Comparison of ENCODE assay signal across 32 mouse cellular contexts in genomic region chr2:125736025-125736343, GRCm38 (mm10). TPM values are rescaled to one million over a fixed set of nuclear protein-coding genes. Genes with fewer than 3 reads are reported as not detected.
A peak's percentile ranks its signal among the peaks of the same experiment; 100 is the strongest.
DNase-seq lines count a peak whose midpoint lies in the region; ATAC-seq and TF ChIP-seq lines count a peak whose summit lies in the region.
"Had no signal": no experiment of that assay in that cellular context is flagged by ENCODE, and none has a peak within 500 bp of the region (broad histone marks: within the 10 kb centered on the region; RNA-seq: fewer than 3 reads in every experiment).

No protein-coding gene starts in this region.

- H3K4me2 ChIP-seq in liver, embryonic 15.5 days, result no peak overlapping the region
- H3K4me2 ChIP-seq in midbrain, embryonic 11.5 days, result no peak overlapping the region
- H3K4me2 ChIP-seq: embryonic facial prominence, embryonic 13.5 days; forebrain, embryonic 12.5 days; hindbrain, embryonic 15.5 days; kidney, embryonic 15.5 days; neural tube, embryonic 12.5 days had no signal

- no peaks in the 10 kb centered on the region for H3K9me3 ChIP-seq in liver, embryonic 15.5 days (replicated peaks)
- no peaks in the 10 kb centered on the region for H3K9me3 ChIP-seq in midbrain, embryonic 11.5 days (ENCODE audit: control insufficient read depth, low read length)
- H3K9me3 ChIP-seq: embryonic facial prominence, embryonic 13.5 days; forebrain, embryonic 12.5 days; hindbrain, embryonic 10.5 days; hindbrain, embryonic 15.5 days; kidney, embryonic 15.5 days; midbrain, embryonic 10.5 days; neural tube, embryonic 12.5 days had no signal

- TF ChIP-seq CTCF in thymus, adult 2 months (IDR thresholded peaks at IDR 0.05; ENCODE audit: borderline replicate concordance, control insufficient read depth, extremely low read depth, insufficient read depth, low read length, poor library complexity), result no peak

- peaks cover 16% of the 10 kb centered on the region for H3K36me3 ChIP-seq in thymus, adult 2 months (ENCODE audit: control insufficient read depth, insufficient read depth, low read length)
- peaks cover 18% of the 10 kb centered on the region for H3K36me3 ChIP-seq in liver, embryonic 15.5 days (replicated peaks)
- peaks cover 9% of the 10 kb centered on the region; the same call in 1 of the 2 replicates for H3K36me3 ChIP-seq in midbrain, embryonic 11.5 days (ENCODE audit: control insufficient read depth, insufficient read depth, low read length)

- no peak for DNase-seq in thymus, adult 2 months
- DNase-seq in thymus, postnatal 36 days, result no peak
- no peak for DNase-seq in gastrocnemius, postnatal 10 days
- DNase-seq in midbrain, embryonic 11.5 days (ENCODE audit: low spot score, missing footprints), result no peak
- DNase-seq in embryo, embryonic 10.5 days (ENCODE audit: low spot score), result no peak
- DNase-seq: adrenal gland, adult 8-10 months; cerebellum, adult 11-12 months; cerebellum, adult 9-11 months; forebrain, postnatal 0 days; gastrocnemius, postnatal 14 days; heart, postnatal 14 days; kidney, adult 11 months; kidney, postnatal 36 days; layer of hippocampus, postnatal 36 days; left cerebral cortex, postnatal 4 days; lung, adult 2 months; lung, postnatal 10 days; right cerebral cortex, adult 18-20 months; right cerebral cortex, postnatal 4 days had no signal

- no peak overlapping the region for H3K9ac ChIP-seq in liver, embryonic 15.5 days
- no peak overlapping the region for H3K9ac ChIP-seq in midbrain, embryonic 11.5 days (ENCODE audit: low read length)
- H3K9ac ChIP-seq: embryonic facial prominence, embryonic 13.5 days; forebrain, embryonic 12.5 days; forebrain, postnatal 0 days; hindbrain, embryonic 15.5 days; kidney, embryonic 15.5 days; neural tube, embryonic 12.5 days had no signal

- H3K4me1 ChIP-seq in thymus, adult 2 months (replicated peaks; ENCODE audit: control insufficient read depth, insufficient read depth, low read length), result peaks cover 24% of the 10 kb centered on the region
- peaks cover 22% of the 10 kb centered on the region for H3K4me1 ChIP-seq in liver, embryonic 15.5 days (replicated peaks)
- H3K4me1 ChIP-seq in midbrain, embryonic 11.5 days (ENCODE audit: control insufficient read depth, insufficient read depth, low read length), result peaks cover 6% of the 10 kb centered on the region; the same call in 1 of the 2 replicates

- H3K4me3 ChIP-seq in thymus, adult 2 months (ENCODE audit: control insufficient read depth, insufficient read depth, low read length), result no peak overlapping the region
- H3K4me3 ChIP-seq in liver, embryonic 15.5 days (replicated peaks), result no peak overlapping the region
- no peak overlapping the region for H3K4me3 ChIP-seq in midbrain, embryonic 11.5 days (ENCODE audit: low read depth, low read length)
- H3K4me3 ChIP-seq: embryonic facial prominence, embryonic 13.5 days; erythroblast, embryonic 14.5 days; forebrain, embryonic 12.5 days; hindbrain, embryonic 10.5 days; hindbrain, embryonic 15.5 days; kidney, embryonic 15.5 days; layer of hippocampus, adult 2 months; midbrain, embryonic 10.5 days; neural tube, embryonic 12.5 days had no signal

- H3K27ac ChIP-seq in thymus, adult 2 months (ENCODE audit: control insufficient read depth, insufficient read depth, low read length), result peak overlapping the region; percentile 67; the same call in 1 of the 2 replicates
- H3K27ac ChIP-seq in liver, embryonic 15.5 days (replicated peaks), result no peak overlapping the region
- H3K27ac ChIP-seq in midbrain, embryonic 11.5 days (ENCODE audit: low read depth, low read length), result no peak overlapping the region
- H3K27ac ChIP-seq: embryonic facial prominence, embryonic 13.5 days; forebrain, embryonic 12.5 days; hindbrain, embryonic 10.5 days; hindbrain, embryonic 15.5 days; kidney, embryonic 15.5 days; layer of hippocampus, adult 2 months; macrophage; midbrain, embryonic 10.5 days; neural tube, embryonic 12.5 days had no signal

- no peak for TF ChIP-seq POLR2A in thymus, adult 2 months (IDR thresholded peaks at IDR 0.05; ENCODE audit: control insufficient read depth, extremely low read depth, insufficient read depth, low read length, poor library complexity)

- peak; percentile 42 for ATAC-seq in erythroblast, adult 5-6 weeks (replicated peaks; ENCODE audit: low FRiP score, poor library complexity, severe bottlenecking)
- ATAC-seq in liver, embryonic 15.5 days (ENCODE audit: insufficient read depth), result peak; percentile 21; the same call in 1 of the 2 replicates
- no peak for ATAC-seq in midbrain, embryonic 11.5 days (ENCODE audit: low FRiP score)
- ATAC-seq: forebrain, postnatal 0 days; midbrain, embryonic 16.5 days had no signal

- no peaks in the 10 kb centered on the region for H3K27me3 ChIP-seq in thymus, adult 2 months (ENCODE audit: control insufficient read depth, insufficient read depth, low read length)
- H3K27me3 ChIP-seq in liver, embryonic 15.5 days, result peaks cover 19% of the 10 kb centered on the region
- no peaks in the 10 kb centered on the region for H3K27me3 ChIP-seq in midbrain, embryonic 11.5 days (ENCODE audit: control insufficient read depth, insufficient read depth, low read length)
- H3K27me3 ChIP-seq: embryonic facial prominence, embryonic 13.5 days; forebrain, embryonic 12.5 days; hindbrain, embryonic 15.5 days; kidney, embryonic 15.5 days; neural tube, embryonic 12.5 days had no signal

RNA-seq across cellular contexts. Expression of gene Shc4, which starts 12.0 kb away (rescaled TPM):
- polyA plus RNA-seq in thymus, adult 2 months (2012; rRNA removed), result 0.57 and 0.66 TPM in 2 replicates
- 0.38 and 1.3 TPM in 2 replicates for total RNA-seq in erythroblast, adult 5-6 weeks (2015; ENCODE audit: low replicate concordance)
- 1.1 and 2.7 TPM in 2 replicates for total RNA-seq in erythroblast, adult 5-6 weeks (2017; ENCODE audit: low replicate concordance)
- 0.74 and 0.83 TPM in 2 replicates for polyA plus RNA-seq in liver, embryonic 15.5 days (2015; fragmentation: Nextera tagmentation; extraction: Ambion mirVana)
- total RNA-seq in gastrocnemius, postnatal 10 days (2021), result 1 to 10 TPM; 3.4 to 3.5 TPM
- polyA plus RNA-seq in midbrain, embryonic 11.5 days (2014; fragmentation: Nextera tagmentation; extraction: Ambion mirVana), result 0.82 and 0.92 TPM in 2 replicates

RNA-seq across cellular contexts. Expression of gene Secisbp2l, which starts 46.7 kb away (rescaled TPM):
- 16.8 and 20.0 TPM in 2 replicates for polyA plus RNA-seq in thymus, adult 2 months (2012; rRNA removed)
- 10.9 and 12.5 TPM in 2 replicates for total RNA-seq in erythroblast, adult 5-6 weeks (2015; ENCODE audit: low replicate concordance)
- 30.2 and 31.2 TPM in 2 replicates for total RNA-seq in erythroblast, adult 5-6 weeks (2017; ENCODE audit: low replicate concordance)
- 4.5 and 5.4 TPM in 2 replicates for polyA plus RNA-seq in liver, embryonic 15.5 days (2015; fragmentation: Nextera tagmentation; extraction: Ambion mirVana)
- total RNA-seq in gastrocnemius, postnatal 10 days (2021), result 10 to 100 TPM; 40.3 to 46.0 TPM
- 24.8 and 28.9 TPM in 2 replicates for polyA plus RNA-seq in midbrain, embryonic 11.5 days (2014; fragmentation: Nextera tagmentation; extraction: Ambion mirVana)
